Mouse (Mus musculus): Measurements from ENCODE around the gene Mdk. TPM values are rescaled to one million over a fixed set of nuclear protein-coding genes. Genes with fewer than 3 reads are reported as not detected.
A peak's percentile ranks its signal among the peaks of the same experiment; 100 is the strongest.

Mdk gene
- polyA plus RNA-seq, 1 experiment: 0.29 TPM

- Histone ChIP-seq H3K27me3 (ENCODE audit: control insufficient read depth, insufficient read depth, insufficient read length) (peaks cover 32% of the 10 kb centered on the region), H3K4me2 (ENCODE audit: low read depth) (no peak within 1 kb of the TSS), H3K36me3 (ENCODE audit: control insufficient read depth, insufficient read depth) (no peaks in the 10 kb centered on the region), H3K4me3 (no peak within 1 kb of the TSS), H3K79me2 (ENCODE audit: control insufficient read depth, insufficient read depth) (no peaks in the 10 kb centered on the region), H3ac (ENCODE audit: control insufficient read depth, insufficient read length) (no peak within 1 kb of the TSS)
- TF ChIP-seq TCF3 (IDR thresholded peaks at IDR 0.05; ENCODE audit: insufficient read length, low read depth): no peak
- no peak for TF ChIP-seq TCF12 (IDR thresholded peaks at IDR 0.05; ENCODE audit: insufficient read depth, poor library complexity, severe bottlenecking)
- TF ChIP-seq MAX (IDR thresholded peaks at IDR 0.05; ENCODE audit: low read depth): no peak
- no peak for TF ChIP-seq SRF (IDR thresholded peaks at IDR 0.05; ENCODE audit: control insufficient read depth, insufficient read length, low read depth)
- TF ChIP-seq E2F4 (IDR thresholded peaks at IDR 0.05; ENCODE audit: insufficient read depth): no peak
Measured at GRCm38 (mm10) chr2:91975581-91976541, 43.8 kb upstream of the Mdk start, which contains the start of gene Dgkz. Gene Dgkz, minus strand, starts transcription at chr2:91975864.

- Histone ChIP-seq H3K36me3 (ENCODE audit: control insufficient read depth, insufficient read depth) (no peaks in the 10 kb centered on the region), H3K27me3 (ENCODE audit: control insufficient read depth, insufficient read depth, insufficient read length) (peaks cover 32% of the 10 kb centered on the region), H3K4me3 (no peak overlapping the region), H3ac (ENCODE audit: control insufficient read depth, insufficient read length) (no peak overlapping the region), H3K79me2 (ENCODE audit: control insufficient read depth, insufficient read depth) (no peaks in the 10 kb centered on the region), H3K4me2 (ENCODE audit: low read depth) (no peak overlapping the region)
- no peak for TF ChIP-seq MAX (IDR thresholded peaks at IDR 0.05; ENCODE audit: low read depth)
- TF ChIP-seq E2F4 (IDR thresholded peaks at IDR 0.05; ENCODE audit: insufficient read depth): no peak
- TF ChIP-seq TCF3 (IDR thresholded peaks at IDR 0.05; ENCODE audit: insufficient read length, low read depth): no peak
- no peak for TF ChIP-seq MYOG (IDR thresholded peaks at IDR 0.05; ENCODE audit: control insufficient read depth in 1 of 3, insufficient read depth in 1 of 3, insufficient read length in 2 of 3, low read depth in 2 of 3)
- no peak for TF ChIP-seq POLR2AphosphoS2 (IDR thresholded peaks at IDR 0.05; ENCODE audit: insufficient read length, low read depth)
- no peak for TF ChIP-seq POLR2A (IDR thresholded peaks at IDR 0.05; ENCODE audit: insufficient read length, low read depth)
- TF ChIP-seq TCF12 (IDR thresholded peaks at IDR 0.05; ENCODE audit: insufficient read depth, poor library complexity, severe bottlenecking): no peak
- TF ChIP-seq CEBPB (IDR thresholded peaks at IDR 0.05; ENCODE audit: insufficient read depth, poor library complexity, severe bottlenecking): no peak
- no peak for TF ChIP-seq REST (IDR thresholded peaks at IDR 0.05; ENCODE audit: insufficient read depth, insufficient read length)
- no peak for TF ChIP-seq MYOD1 (IDR thresholded peaks at IDR 0.05; ENCODE audit: control insufficient read depth in 1 of 3, insufficient read length in 2 of 3, low read depth in 2 of 3)
- no peak for TF ChIP-seq USF1 (IDR thresholded peaks at IDR 0.05; ENCODE audit: low read depth)
Measured at GRCm38 (mm10) chr2:91973416-91974135, 41.5 kb upstream of the Mdk start.

DNA sequence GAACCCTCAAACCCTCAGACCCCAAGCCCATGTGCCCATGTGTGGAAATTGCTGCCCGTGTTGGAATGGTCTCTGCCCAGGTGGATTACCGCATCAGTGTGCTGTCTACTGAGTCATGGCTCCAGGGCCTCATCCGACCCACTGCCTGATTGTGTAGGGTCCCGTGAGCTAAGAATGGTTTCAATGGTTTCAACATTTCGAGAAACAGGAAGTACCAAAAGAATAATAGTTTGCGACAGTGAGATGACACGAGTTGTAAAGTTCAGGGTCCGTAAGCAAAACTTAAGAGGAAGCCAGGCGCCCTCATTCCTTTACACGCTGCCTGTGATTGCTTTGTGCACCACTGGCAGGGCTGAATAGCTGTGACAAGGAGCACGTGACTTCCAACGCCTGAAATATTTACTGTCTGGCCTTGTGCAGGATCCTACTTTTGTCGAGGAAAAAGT is 40.0 kb upstream of the Mdk start:
- no peak overlapping the region for H3K4me3 ChIP-seq
- H3K79me2 ChIP-seq (ENCODE audit: control insufficient read depth, insufficient read depth): no peaks in the 10 kb centered on the region
- H3ac ChIP-seq (ENCODE audit: control insufficient read depth, insufficient read length): no peak overlapping the region
- H3K36me3 ChIP-seq (ENCODE audit: control insufficient read depth, insufficient read depth): no peaks in the 10 kb centered on the region
- H3K27me3 ChIP-seq (ENCODE audit: control insufficient read depth, insufficient read depth, insufficient read length): peaks cover 29% of the 10 kb centered on the region
- TF ChIP-seq MAX (IDR thresholded peaks at IDR 0.05; ENCODE audit: low read depth): no peak
- TF ChIP-seq SRF (IDR thresholded peaks at IDR 0.05; ENCODE audit: control insufficient read depth, insufficient read length, low read depth): no peak
- no peak for TF ChIP-seq POLR2A (IDR thresholded peaks at IDR 0.05; ENCODE audit: insufficient read length, low read depth)
- TF ChIP-seq REST (IDR thresholded peaks at IDR 0.05; ENCODE audit: insufficient read depth, insufficient read length): no peak
- no peak for TF ChIP-seq TCF12 (IDR thresholded peaks at IDR 0.05; ENCODE audit: insufficient read depth, poor library complexity, severe bottlenecking)
- TF ChIP-seq MYOD1 (IDR thresholded peaks at IDR 0.05; ENCODE audit: control insufficient read depth in 1 of 3, insufficient read length in 2 of 3, low read depth in 2 of 3): no peak
- no peak overlapping the region for H3K4me2 ChIP-seq (ENCODE audit: low read depth)

GRCm38 (mm10) chr2:91971231-91972097 is 39.4 kb upstream of the Mdk start:
- Histone ChIP-seq H3K4me3 (no peak overlapping the region), H3K79me2 (ENCODE audit: control insufficient read depth, insufficient read depth) (no peaks in the 10 kb centered on the region), H3K27me3 (ENCODE audit: control insufficient read depth, insufficient read depth, insufficient read length) (peaks cover 22% of the 10 kb centered on the region), H3K36me3 (ENCODE audit: control insufficient read depth, insufficient read depth) (no peaks in the 10 kb centered on the region), H3ac (ENCODE audit: control insufficient read depth, insufficient read length) (no peak overlapping the region), H3K4me2 (ENCODE audit: low read depth) (peak overlapping the region; percentile 48)
- TF ChIP-seq TCF3 (IDR thresholded peaks at IDR 0.05; ENCODE audit: insufficient read length, low read depth) (no peak), MYOD1 (IDR thresholded peaks at IDR 0.05; ENCODE audit: control insufficient read depth in 1 of 3, insufficient read length in 2 of 3, low read depth in 2 of 3) (peak in 1 of 3 experiments; percentile 54), SRF (IDR thresholded peaks at IDR 0.05; ENCODE audit: control insufficient read depth, insufficient read length, low read depth) (no peak), MAX (IDR thresholded peaks at IDR 0.05; ENCODE audit: low read depth) (no peak), MYOG (IDR thresholded peaks at IDR 0.05; ENCODE audit: control insufficient read depth in 1 of 3, insufficient read depth in 1 of 3, insufficient read length in 2 of 3, low read depth in 2 of 3) (peak in 2 of 3 experiments; percentile 9 to 29), E2F4 (IDR thresholded peaks at IDR 0.05; ENCODE audit: insufficient read depth) (no peak), POLR2A (IDR thresholded peaks at IDR 0.05; ENCODE audit: insufficient read length, low read depth) (no peak)

Measured in myocyte (in vitro differentiated cells).